Mouse (Mus musculus): ENCODE data around the gene Zfand3. TPM values are rescaled to one million over a fixed set of nuclear protein-coding genes. Genes with fewer than 3 reads are reported as not detected.

Zfand3 gene
- total RNA-seq, 2 experiments from 2014 or later: 134 to 142 TPM

DNA sequence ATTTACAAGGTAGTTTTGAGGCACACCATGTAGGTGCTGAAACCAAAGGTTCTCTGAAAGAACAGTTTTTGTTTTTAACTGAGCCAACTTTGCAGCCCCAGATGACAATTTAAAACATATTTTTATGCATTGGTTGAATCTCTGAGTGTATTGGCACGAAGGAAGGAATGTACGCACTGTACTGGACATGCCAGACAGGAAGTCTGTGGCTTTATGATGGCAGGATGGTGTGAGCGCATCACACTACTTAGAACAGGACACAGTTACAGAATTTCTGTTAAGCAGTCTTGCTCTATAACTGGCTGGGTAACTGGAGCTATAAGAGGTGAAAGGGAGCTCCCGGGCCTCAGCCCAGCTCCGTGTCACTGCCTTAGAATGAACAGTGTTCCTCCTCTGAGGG is 92.6 kb downstream of the Zfand3 start:
- no peak for DNase-seq
- intact Hi-C loops (cut with DNase I): no loop called here

GRCm38 (mm10) chr17:30097677-30098076 is 93.1 kb downstream of the Zfand3 start:
- intact Hi-C loops (cut with DNase I): no loop called here
- DNase-seq: no peak

- DNase-seq: no peak
- intact Hi-C loops (cut with DNase I): loop anchor here (5.0 kb wide), 1 partner anchor 212 kb away; no protein-coding TSS in a partner anchor
Observed at GRCm38 (mm10) chr17:30099670-30100069, 95.1 kb downstream of the Zfand3 start.

DNA sequence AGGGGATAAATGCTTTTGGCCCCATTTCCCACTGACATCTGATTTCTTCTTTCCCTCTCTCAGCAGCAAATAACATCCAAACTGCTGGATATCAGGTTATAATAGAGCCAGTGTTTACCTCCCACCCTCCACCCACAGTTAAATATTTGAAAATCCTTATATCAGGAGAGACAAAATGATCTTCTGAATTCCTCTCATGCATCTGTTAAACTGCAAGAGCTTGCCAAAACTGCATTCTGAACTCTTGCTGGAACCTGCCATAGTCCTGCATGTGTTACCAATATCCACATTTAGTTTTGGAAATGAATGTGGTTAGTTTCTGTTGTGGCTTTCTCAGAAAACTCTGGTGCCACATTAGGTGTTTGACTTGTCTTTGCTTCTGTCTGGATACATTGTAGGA is 97.3 kb downstream of the Zfand3 start:
- intact Hi-C loops (cut with DNase I): loop anchor here (5.0 kb wide), 1 partner anchor 214 kb away; no protein-coding TSS in a partner anchor
- no peak for DNase-seq

DNA sequence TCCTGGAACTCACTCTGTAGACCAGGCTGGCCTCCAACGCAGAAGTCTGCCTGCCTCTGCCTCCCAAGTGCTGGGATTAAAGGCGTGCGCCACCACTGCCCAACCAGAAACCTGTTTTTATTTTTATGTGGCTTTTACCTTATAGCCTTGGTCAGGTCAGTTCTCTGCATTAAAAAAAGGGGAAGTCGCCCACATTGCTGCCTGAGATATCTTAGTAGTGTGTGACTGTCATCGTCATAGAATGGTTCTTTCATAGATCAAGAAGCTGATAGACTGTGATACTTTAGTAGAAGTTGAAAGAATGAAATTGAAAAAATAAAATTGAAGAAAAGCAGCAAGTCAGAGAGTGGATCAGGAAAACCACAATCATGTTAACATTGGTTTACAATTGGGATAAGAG is 98.5 kb downstream of the Zfand3 start:
- intact Hi-C loops (cut with DNase I): loop anchor here (5.0 kb wide), 1 partner anchor 216 kb away; no protein-coding TSS in a partner anchor
- no peak for DNase-seq

DNA sequence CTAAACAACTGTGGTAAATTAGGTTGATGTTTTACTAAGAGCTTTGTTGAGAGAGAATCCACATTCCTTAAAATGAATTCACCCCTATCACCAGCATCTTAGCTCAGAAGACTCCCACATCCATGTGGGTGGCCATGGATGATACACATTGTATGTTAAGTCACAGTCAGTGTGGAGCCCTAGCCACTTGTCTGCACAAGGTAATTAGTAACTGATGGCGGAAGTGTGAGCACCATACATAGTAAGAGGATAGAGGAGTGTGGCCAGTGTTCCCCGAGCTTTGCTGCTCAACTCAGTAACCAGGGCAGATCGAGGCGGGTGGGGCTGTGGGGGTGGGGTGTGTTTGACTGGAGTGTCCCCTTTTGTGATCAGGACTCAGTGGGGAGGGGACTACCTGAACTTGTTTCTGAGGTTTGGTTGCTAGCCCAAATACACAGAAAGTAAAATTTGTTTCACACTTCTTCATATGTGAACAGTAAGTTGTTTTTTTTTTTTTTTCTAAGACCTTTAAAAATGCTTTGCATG is 99.2 kb downstream of the Zfand3 start:
- no peak for DNase-seq
- intact Hi-C loops (cut with DNase I): loop anchor here (5.0 kb wide), 1 partner anchor 216 kb away; no protein-coding TSS in a partner anchor

- DNase-seq: no peak
- intact Hi-C loops (cut with DNase I): no loop called here
Observed at GRCm38 (mm10) chr17:30105369-30105768, 100.8 kb downstream of the Zfand3 start.

DNA sequence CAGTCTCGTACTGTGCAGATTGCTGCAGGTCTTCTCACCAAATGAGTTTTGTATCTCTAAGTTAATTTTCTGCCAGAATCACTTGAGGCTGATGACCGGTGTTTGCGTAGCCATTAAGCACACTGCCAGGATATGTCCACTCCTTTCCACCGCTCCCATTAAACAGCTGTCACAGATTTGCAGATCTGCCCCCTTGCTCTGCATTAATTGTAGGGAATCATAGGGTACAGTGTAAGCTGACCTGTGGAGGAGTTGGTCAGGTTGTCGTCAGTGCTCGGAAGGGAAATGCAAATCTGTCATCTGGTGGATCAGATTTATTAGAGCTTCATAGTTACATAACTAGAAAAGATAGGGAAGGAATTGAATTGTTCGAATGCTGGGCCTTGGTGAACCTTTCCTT is 106.1 kb downstream of the Zfand3 start:
- DNase-seq: no peak
- intact Hi-C loops (cut with DNase I): no loop called here

- intact Hi-C loops (cut with DNase I): no loop called here
Observed at GRCm38 (mm10) chr17:30111556-30111955, 107.0 kb downstream of the Zfand3 start.

DNA sequence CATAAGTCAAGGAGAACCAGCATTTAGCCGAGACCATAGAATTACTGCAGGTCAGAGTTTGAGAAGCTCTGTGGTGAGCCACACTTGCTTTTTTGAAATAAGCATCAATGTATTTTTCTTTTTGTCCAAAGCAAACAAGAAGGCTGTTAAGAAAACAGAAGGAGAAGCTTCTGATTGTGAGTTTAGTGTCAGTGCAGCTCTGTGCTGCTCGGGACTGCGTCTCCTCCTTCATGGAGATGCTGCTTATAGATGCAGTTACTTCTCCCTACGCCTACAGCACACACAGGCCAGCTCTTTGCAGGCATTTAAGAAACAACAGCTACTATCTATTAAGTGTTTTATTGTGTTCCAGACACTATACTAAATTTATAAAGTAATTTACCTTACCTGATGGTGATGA is 107.5 kb downstream of the Zfand3 start:
- intact Hi-C loops (cut with DNase I): no loop called here
- no peak for DNase-seq

More at GRCm38 (mm10) chr17:30111556-30111955, 107.0 kb downstream of the Zfand3 start:
- DNase-seq: no peak

- DNase-seq: no peak
- intact Hi-C loops (cut with DNase I): no loop called here
Observed at GRCm38 (mm10) chr17:30112555-30113305, 108.2 kb downstream of the Zfand3 start.

GRCm38 (mm10) chr17:30114761-30115160 is 110.2 kb downstream of the Zfand3 start:
- intact Hi-C loops (cut with DNase I): loop anchor here (2.0 kb wide), 2 partner anchors 80 to 340 kb away; no protein-coding TSS in a partner anchor
- peak; percentile 36 to 54 for DNase-seq

DNA sequence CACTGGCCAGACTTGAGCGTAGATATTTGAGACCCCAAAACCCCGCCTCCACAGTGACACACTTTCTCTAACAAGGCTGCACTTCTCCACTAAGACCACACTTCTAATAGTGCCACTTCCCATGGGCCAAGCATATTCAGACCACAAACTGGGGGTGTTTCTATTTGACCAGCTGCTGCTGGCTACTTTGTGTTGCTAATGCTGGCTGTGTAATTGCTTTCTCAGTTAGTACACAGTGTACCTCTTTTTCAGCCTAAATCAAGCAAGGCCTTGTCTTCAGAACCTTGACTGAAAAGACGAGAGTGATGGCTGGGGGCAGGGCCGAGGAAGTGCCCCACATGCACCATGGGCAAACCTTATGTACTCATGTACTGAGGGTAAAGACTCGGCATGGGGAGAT is 111.7 kb downstream of the Zfand3 start:
- DNase-seq: no peak
- intact Hi-C loops (cut with DNase I): no loop called here

DNA sequence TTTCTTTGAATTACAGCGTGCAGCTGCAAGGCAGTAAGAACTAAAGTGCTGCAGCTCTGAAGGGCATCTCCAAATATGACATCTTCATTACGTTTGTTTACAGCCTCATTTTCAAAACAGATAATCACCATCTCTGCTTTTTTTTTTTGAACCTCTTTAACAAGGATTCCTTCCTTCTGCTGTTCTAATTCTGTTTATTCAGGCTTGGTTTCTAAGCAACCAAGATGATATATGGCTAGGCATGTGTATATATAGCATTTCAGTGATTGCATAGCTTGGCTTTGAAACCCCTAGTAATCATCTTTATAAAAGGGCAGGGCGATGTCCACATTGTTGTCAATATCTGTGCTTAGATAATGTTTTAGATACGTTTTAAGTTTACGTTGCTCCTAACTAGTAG is 113.5 kb downstream of the Zfand3 start:
- intact Hi-C loops (cut with DNase I): loop anchor here (2.0 kb wide), 1 partner anchor 27 kb away; no protein-coding TSS in a partner anchor
- no peak for DNase-seq

GRCm38 (mm10) chr17:30122278-30122677 is 117.7 kb downstream of the Zfand3 start:
- no peak for DNase-seq
- intact Hi-C loops (cut with DNase I): no loop called here

GRCm38 (mm10) chr17:30128456-30128855 is 123.9 kb downstream of the Zfand3 start:
- no peak for DNase-seq
- intact Hi-C loops (cut with DNase I): no loop called here

DNA sequence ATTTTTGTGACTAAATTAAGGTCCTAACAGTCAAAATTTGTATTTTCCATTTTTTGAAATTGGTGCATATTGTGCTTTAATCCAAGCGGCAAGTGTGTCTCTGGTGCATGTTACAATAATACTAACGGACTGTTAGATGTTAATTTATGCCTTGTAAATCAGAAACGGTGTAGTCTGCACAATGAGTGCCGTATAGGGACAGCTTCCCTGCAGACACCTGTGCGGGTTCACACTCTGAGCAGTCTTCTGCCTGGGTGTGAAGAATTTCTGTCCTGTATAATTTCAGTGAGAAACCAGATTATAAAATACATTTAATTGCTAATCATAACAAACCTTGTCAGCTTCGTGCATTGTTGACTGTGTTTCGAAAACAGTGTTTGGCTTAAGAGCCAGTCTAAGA is 124.7 kb downstream of the Zfand3 start:
- no peak for DNase-seq
- intact Hi-C loops (cut with DNase I): no loop called here

GRCm38 (mm10) chr17:30130326-30130725 is 125.8 kb downstream of the Zfand3 start:
- intact Hi-C loops (cut with DNase I): no loop called here
- DNase-seq: no peak

DNA sequence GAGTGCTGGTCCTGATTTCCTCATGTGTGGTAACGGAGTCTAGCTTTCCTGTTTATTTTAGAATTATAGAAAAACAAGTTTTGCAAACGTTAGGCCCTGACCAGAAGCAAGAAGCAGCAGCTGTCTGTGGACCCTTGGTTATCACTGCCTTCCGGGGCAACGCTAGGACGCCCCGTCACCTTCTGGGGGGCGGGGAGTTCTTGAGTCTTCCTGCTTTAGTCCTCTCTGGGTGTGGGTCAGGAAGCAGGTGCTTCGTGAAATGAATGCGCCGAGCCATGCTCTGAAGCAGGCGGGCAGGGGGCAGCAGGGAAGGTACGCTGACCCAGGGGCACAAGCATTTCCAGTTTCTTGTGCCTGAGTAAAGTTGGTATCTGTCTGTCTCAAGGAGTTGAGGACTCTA is 129.1 kb downstream of the Zfand3 start:
- intact Hi-C loops (cut with DNase I): no loop called here
- DNase-seq: no peak

GRCm38 (mm10) chr17:30134955-30135735 is 130.6 kb downstream of the Zfand3 start:
- intact Hi-C loops (cut with DNase I): no loop called here
- DNase-seq: no peak

DNA sequence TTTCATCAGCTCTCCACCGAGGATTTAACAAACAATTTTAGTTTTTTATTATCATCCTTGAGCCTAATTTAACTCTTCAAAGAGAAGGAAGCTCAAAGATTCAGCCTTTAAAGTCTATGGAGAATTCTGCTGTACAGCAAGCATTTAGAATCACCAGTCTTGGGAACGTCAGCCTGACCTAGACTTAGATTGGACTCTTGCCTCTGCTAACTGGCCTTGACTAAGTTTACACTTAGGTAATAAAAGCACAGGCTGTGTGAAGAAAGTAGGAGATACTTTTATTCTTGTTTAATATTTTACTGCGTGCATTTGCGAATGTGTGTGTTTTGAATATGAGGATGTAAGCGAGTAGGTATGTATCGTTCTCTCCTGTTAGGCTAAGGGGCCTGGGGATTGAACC is 131.4 kb downstream of the Zfand3 start:
- intact Hi-C loops (cut with DNase I): no loop called here
- DNase-seq: no peak
